Mouse (Mus musculus): ENCODE measurements around the gene Myo6.
A peak's percentile ranks its signal among the peaks of the same experiment; 100 is the strongest.

The Myo6 gene

GRCm38 (mm10) chr9:80164611-80165474, at the start of gene Myo6:
TSS of gene Myo6 (plus strand) at chr9:80165031.
- DNase-seq (ENCODE audit: low spot score): peak; percentile 94

GRCm38 (mm10) chr9:80145992-80146587, 18.7 kb upstream of the Myo6 start:
- no peak for DNase-seq (ENCODE audit: low spot score)

DNA sequence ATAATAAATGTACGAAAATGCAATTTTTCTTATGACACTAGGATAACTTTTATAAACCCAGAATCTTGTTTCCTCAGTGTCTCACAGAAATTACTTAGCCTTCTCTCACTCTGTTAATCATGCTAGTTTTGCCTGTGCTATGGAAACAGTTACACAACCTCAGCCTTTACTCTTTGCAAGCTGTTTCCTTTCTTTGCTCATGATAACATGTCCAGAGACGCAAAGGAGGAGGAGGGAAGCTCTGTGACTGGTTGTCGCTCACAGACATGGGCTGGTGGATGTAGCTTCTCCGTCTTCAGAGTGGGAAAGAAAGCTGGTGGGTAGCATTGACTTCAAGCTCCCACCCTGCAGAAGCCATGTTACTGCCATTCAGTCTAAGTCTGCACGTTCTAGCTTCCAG, 15.2 kb upstream of the Myo6 start:
- no peak for DNase-seq (ENCODE audit: low spot score)

GRCm38 (mm10) chr9:80155277-80155676, 9.6 kb upstream of the Myo6 start:
- no peak for DNase-seq (ENCODE audit: low spot score)

DNA sequence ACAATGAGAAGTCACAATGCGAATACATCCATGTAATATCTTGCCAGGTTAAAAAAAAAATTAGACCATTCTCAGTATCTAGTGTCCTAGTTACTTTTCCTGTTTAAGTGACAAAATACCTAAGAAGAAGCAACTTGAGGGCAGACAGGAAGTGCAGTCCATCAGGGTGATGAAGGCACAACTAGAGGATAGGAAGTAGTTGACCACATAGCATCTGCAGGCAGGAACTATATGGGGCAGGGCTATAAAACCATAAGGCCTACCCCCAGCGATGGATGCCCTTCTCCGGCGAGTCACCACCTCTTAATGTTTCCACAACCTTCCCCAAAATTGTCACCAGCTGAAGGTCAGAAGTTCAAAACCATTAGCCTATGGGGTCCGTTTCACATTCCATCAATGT, 8.1 kb upstream of the Myo6 start:
- DNase-seq (ENCODE audit: low spot score): no peak

- no peak for DNase-seq (ENCODE audit: low spot score)
Observed at GRCm38 (mm10) chr9:80157840-80158465, 6.9 kb upstream of the Myo6 start.

DNA sequence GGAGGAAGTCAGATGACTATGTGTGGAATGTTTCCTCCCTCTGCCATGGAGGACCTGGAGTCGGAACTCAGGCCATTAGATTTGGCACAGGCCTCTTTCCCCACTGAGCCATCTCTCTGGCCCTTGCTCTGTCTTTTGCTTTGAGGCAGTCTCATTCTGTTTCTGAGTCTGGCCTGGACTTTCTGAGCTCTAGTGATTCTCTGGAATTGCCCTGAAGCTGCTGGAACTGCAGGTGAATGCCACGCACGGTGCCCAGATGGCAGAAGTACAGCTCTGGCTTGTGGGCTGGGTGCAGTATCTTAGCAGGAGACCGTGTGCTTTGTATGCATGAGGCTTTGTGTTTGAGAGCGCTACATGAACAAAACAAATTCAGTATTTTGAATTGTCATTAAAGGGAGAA, 5.9 kb upstream of the Myo6 start:
- DNase-seq (ENCODE audit: low spot score): no peak

GRCm38 (mm10) chr9:80161451-80161850, 3.4 kb upstream of the Myo6 start:
- no peak for DNase-seq (ENCODE audit: low spot score)

DNA sequence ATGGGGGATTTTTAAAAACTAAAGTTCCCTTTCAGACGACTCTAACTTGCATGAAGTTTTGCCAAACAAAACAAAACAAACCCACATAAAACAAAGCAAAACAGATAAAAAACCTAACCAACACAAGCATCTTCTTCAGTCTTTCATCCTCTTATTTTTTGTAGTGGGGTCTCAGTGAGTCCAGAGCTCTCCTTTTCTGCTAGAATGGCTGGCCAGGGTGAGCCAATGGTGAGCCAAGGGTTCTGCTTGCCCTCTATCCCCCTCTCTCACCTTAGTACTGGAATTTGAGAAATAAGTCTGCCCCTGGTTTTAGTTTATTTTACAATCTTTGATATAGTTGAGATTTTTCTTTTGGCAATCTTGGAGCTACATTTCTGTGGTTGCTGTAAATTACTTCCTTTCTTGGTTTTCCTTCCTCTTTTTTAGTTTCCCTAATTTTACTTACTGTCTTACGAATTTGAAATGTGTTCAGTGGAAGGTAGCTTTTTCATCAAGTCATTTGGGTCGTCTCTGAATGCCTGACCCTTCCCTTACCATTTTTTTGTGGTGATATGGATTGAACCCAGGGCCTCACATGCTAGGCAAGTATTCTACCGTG, 1.6 kb upstream of the Myo6 start:
- DNase-seq (ENCODE audit: low spot score): no peak

DNA sequence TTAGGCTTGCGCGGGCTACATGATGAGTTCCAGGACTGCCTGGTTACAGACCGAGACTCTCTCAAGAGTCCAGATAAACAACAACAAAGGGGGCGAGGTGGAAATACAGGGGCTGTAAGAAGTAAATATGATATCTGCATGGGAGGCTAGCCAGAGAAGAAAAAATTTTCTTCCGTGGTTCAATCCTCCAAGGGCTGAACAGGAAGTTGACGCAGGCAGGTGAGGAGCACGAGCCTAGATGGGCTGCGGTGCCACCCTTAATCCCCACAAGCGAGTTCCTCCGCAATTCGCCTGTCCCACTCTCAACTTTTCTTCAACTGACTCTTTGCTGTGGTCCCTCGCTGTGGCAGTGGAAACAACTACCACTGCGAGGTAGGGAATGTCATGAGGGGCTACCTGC, 640 bp upstream of the Myo6 start:
- no peak for DNase-seq (ENCODE audit: low spot score)

DNA sequence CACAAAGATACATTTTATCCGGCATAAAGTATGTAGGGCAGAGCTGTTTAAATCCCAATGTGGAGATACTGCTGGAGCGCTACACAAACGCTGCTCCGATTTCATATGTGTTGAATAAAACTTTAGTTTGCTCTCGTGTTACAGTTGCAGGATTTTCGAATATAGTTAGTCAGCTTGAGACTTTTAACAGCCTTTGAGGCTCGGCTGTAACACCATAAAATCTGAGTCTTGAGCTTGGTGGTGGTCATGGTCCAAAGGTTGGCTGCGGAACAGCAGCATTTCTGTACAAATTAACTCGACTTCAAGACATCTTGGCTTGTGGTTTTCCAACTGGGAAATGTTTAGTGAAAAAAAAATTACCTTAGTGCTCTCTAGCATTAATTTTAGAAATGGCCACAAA, 859 bp downstream of the Myo6 start:
- DNase-seq (ENCODE audit: low spot score): no peak

- no peak for DNase-seq (ENCODE audit: low spot score)
Observed at GRCm38 (mm10) chr9:80166425-80166824, 1.6 kb downstream of the Myo6 start.

DNA sequence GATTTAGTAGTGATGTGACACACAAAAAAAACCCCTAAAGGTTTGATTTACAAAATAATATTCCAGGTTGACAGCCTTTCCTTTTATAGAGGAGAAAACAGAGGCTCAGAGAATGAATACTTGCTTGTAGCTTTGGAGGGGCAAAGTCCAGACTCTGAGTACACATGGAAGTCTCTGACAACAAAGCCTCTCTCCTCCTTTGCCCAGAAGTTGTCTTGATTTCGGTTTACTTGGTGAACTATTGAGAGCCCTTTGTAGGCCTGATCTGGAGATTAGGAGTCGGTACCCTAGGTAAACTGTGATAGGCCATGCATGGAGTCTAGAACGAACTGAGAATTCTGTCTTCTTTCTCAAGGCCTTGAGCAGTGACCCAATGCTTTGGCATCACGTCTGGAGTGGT, 2.3 kb downstream of the Myo6 start:
- no peak for DNase-seq (ENCODE audit: low spot score)

GRCm38 (mm10) chr9:80169551-80169950, 4.7 kb downstream of the Myo6 start:
- DNase-seq (ENCODE audit: low spot score): no peak

DNA sequence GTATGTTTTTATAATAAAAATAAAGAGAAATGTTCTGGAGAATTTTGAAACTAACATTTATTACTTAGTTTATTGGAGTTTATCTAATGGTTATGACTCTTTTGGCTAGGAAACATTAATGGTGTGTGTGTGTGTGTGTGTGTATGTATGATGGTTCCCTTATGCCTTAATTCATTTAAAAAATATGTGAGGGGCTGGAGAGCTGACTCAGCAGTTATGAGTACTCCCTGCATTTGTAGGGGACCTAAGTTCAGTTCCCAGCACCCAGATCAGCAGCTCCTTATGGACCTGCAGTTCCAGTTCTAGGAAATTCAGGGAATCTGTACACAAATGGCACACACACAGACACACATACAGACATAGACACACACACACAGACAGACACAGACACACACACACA, 6.4 kb downstream of the Myo6 start:
- no peak for DNase-seq (ENCODE audit: low spot score)

GRCm38 (mm10) chr9:80172396-80173222, 7.8 kb downstream of the Myo6 start:
- no peak for DNase-seq (ENCODE audit: low spot score)

DNA sequence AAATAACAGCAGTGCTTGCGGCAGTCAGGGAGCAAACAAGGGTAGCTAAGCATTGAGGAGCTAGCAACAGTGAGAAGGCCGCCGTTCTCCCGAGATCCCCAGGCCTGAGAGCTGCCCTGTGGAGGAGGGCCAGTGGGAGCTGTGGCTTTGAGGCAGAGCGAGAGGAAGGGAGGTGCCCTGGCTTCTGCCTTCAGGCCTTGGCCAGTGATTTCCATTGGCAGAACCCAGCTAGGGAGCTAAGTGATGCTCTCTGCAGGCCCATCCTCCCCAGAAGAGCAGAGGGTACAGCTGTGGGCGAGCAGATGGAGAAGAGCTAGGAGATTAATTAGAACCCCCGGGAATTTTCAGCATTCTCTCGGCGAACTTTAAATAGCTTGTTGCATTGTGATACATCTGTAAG, 8.8 kb downstream of the Myo6 start:
- peak; percentile 44 for DNase-seq (ENCODE audit: low spot score)

GRCm38 (mm10) chr9:80176696-80177478, 12.1 kb downstream of the Myo6 start:
- no peak for DNase-seq (ENCODE audit: low spot score)

GRCm38 (mm10) chr9:80178670-80179069, 13.8 kb downstream of the Myo6 start:
- no peak for DNase-seq (ENCODE audit: low spot score)

GRCm38 (mm10) chr9:80179688-80180087, 14.9 kb downstream of the Myo6 start:
- DNase-seq (ENCODE audit: low spot score): no peak

DNA sequence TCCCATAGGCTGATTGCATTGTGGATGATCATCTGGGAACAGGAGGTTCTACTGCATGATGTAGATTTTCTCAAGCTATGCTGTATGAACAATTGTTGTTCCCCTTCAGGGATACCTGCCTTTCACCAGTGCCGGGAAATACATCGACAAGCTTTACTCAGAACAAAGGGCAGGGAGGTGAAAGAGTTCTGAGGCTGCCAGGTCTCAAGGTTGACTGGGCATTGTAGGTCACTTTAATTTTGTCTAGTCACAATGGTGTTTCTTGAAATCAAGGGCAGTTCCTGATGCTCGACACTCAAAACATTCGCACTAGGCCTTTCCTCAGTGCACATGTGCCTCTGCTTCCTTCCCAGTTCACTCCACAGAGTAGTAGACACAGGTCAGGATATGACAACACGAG, 15.9 kb downstream of the Myo6 start:
- no peak for DNase-seq (ENCODE audit: low spot score)
